Mouse (Mus musculus) B cell, adult 67 days (primary cell): Measurements from ENCODE around the gene Lyrm4. TPM values are rescaled to one million over a fixed set of nuclear protein-coding genes. Genes with fewer than 3 reads are reported as not detected.

Experiments
- total RNA-seq, 2 experiments: library from RNA; stranded (reverse); gene quantifications; 4 replicates each; pipeline ENCODE4 v1.2.4; 2023

Gene Lyrm4
- total RNA-seq = 1 to 10 TPM; 6.1 to 9.2 TPM

GRCm38 (mm10) chr13:36117143-36118014 is at the start of gene Lyrm4, which contains the start of gene Fars2:
Gene Lyrm4, minus strand, starts transcription at chr13:36117526.
Gene Fars2, plus strand, starts transcription at chr13:36117412.

GRCm38 (mm10) chr13:35958539-35958938 is 158.8 kb downstream of the Lyrm4 start, which contains the start of gene Ppp1r3g:
Gene Ppp1r3g, plus strand, starts transcription at chr13:35958839.

Other genes starting within 250 kb of the Lyrm4 start
- 10 to 100 TPM in 1 of 2 experiments, 1 to 10 TPM in 1; 9.1 to 14.7 TPM for gene Rpp40, start 211.2 kb downstream of the Lyrm4 start, total RNA-seq
- not detected for gene Ppp1r3g, start 158.7 kb downstream of the Lyrm4 start, total RNA-seq
- gene Fars2, start 114 bp downstream of the Lyrm4 start, total RNA-seq = 10 to 100 TPM; 40.5 to 52.1 TPM